Mouse (Mus musculus): Measurements from ENCODE around the gene Bri3. TPM values are rescaled to one million over a fixed set of nuclear protein-coding genes. Genes with fewer than 3 reads are reported as not detected.
"Not testable (repeated sequence)": the region's sequence is repeated elsewhere in the genome, so short reads cannot be mapped to it uniquely, and the experiment has no call there.

Gene Bri3
- total and polyA plus RNA-seq, 2 experiments from 2014 or later = 19.4 to 124 TPM

DNA sequence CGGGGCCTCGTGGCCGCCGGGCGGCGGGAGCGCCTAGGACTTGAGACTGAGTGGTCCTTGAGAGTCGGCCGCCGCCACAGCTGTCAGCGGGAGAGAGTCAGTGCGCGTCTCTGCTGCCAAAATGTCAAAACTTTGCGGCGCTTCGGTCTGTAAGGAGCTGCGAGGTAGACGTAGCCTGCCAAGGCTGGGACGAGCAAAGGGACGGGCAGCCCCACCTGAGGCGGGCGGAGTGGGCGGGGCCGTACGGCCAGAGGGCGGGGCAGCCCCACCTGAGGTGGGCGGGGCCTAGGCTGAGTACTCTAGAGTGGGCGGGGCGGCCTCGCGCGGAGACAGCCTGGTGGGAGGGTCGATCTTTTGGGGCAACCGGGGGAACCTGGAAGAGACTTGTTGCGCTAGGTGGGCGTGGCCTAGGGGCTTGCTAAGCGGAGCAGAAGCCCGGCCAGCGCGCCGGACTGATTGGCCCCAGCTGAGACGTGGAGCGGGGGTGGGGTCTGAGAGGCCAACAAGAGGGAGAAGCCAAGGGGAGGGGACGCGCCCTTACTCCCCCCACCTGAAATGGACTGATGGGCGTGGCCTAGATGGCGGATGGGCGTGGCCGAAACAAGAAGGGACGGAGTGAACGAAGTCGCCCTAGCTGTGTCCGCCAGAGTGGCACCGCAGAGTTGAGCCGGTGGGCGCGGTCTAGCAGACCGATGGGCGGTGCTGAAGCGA is 113.8 kb downstream of the Bri3 start, which contains the start of gene Baiap2l1:
Baiap2l1 (minus strand) TSS at position 232 of the 711 bp plus-strand sequence.
- no peak for TF ChIP-seq CTCF (IDR thresholded peaks at IDR 0.05)
- H3K27ac ChIP-seq (ENCODE audit: low read depth, low read length) = no peak within 1 kb of the TSS
- peaks cover 24% of the 10 kb centered on the region for H3K27me3 ChIP-seq (ENCODE audit: insufficient read depth, low read length)
- 1% methylated on average over 58 of the region's 60 CpGs for WGBS
- ATAC-seq (ENCODE audit: low FRiP score) (peak; percentile 73; the same call in 1 of the 2 replicates), DNase-seq (ENCODE audit: low spot score) (peak; percentile 61)
- peak within 1 kb of the TSS; percentile 42; the same call in 1 of the 2 replicates for H3K9ac ChIP-seq (replicated peaks; ENCODE audit: low read length, poor library complexity, severe bottlenecking)
- H3K36me3 ChIP-seq (ENCODE audit: insufficient read depth, low read length) = no peaks in the 10 kb centered on the region
- H3K9me3 ChIP-seq (ENCODE audit: low read length) = no peaks in the 10 kb centered on the region
- H3K4me2 ChIP-seq (ENCODE audit: low read depth, low read length, poor library complexity, severe bottlenecking) = peak within 1 kb of the TSS; percentile 100
- H3K4me1 ChIP-seq (ENCODE audit: insufficient read depth, low read length) = peaks cover 3% of the 10 kb centered on the region; the same call in 1 of the 2 replicates
- H3K4me3 ChIP-seq (ENCODE audit: low read depth, low read length) = peak within 1 kb of the TSS; percentile 53

DNA sequence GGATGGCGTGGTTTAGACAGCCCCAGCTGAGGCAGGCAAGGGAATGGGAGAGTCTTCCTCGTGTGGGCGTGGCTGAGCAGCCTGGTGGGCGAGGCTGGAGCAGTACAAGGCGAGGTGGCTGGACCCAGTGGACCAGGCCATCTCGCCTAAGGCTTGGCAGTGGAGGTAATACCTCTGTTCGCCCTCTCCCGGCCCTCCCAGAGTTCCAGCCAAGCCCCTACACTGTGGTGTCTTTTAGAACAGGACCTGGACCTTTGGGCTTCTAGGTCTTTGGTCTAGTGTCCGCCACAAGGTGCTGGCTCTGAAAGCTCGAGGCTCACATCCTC is 114.3 kb downstream of the Bri3 start:
- H3K4me1 ChIP-seq (ENCODE audit: insufficient read depth, low read length) = peaks cover 3% of the 10 kb centered on the region; the same call in 1 of the 2 replicates
- H3K9me3 ChIP-seq (ENCODE audit: low read length) = no peaks in the 10 kb centered on the region
- TF ChIP-seq CTCF (IDR thresholded peaks at IDR 0.05) = no peak
- peak overlapping the region; percentile 42; the same call in 1 of the 2 replicates for H3K9ac ChIP-seq (replicated peaks; ENCODE audit: low read length, poor library complexity, severe bottlenecking)
- WGBS = 8% methylated on average over 10 of the region's 10 CpGs
- peaks cover 24% of the 10 kb centered on the region for H3K27me3 ChIP-seq (ENCODE audit: insufficient read depth, low read length)
- H3K36me3 ChIP-seq (ENCODE audit: insufficient read depth, low read length) = no peaks in the 10 kb centered on the region
- ATAC-seq (ENCODE audit: low FRiP score) (no peak; the same call in 1 of the 2 replicates), DNase-seq (ENCODE audit: low spot score) (no peak)
- H3K27ac ChIP-seq (ENCODE audit: low read depth, low read length) = no peak overlapping the region
- peak overlapping the region; percentile 53 for H3K4me3 ChIP-seq (ENCODE audit: low read depth, low read length)
- H3K4me2 ChIP-seq (ENCODE audit: low read depth, low read length, poor library complexity, severe bottlenecking) = peak overlapping the region; percentile 100

DNA sequence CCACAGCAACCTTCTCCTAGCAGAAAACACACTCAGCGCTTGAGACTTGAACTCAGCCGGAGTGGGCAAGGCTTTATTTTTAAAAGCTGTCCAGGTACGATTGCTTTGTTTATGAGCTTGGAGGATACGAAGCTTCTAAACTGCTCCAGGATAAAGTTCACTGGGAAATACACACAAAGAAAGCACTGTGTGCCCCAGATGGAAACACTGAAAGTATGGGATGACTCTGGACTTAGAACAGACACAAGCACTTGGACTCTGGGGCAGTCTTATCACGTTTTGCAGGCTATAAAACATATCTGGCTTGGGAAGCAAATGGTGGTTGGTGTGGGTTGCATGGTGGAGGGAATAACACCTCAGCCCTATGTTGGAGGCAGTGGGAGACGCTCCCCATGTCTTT is 115.6 kb downstream of the Bri3 start:
- no peak for DNase-seq (ENCODE audit: low spot score)
- 83% methylated on average over 6 of the region's 6 CpGs for WGBS

DNA sequence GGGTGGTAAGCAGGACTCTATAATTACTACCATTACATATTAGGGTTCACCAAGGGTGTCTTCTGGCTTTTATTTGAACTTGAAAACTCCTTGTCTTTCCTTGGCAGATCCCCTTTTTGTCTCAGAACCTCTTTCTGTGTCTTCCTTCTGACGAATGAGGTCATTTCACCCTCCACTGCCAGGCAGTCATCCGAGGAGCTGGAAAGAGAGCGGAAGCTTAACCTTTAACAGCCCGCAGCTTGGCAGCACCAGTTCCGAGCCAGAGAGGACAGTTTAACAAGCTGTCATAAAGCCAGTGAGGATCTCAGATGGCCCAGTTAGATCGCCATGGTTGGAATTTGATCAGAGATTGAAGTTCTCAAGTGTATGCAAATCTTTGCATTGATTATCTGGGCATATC is 116.1 kb downstream of the Bri3 start:
- Histone ChIP-seq H3K27ac (ENCODE audit: low read depth, low read length) (no peak overlapping the region), H3K4me3 (ENCODE audit: low read depth, low read length) (no peak overlapping the region), H3K9ac (replicated peaks; ENCODE audit: low read length, poor library complexity, severe bottlenecking) (no peak overlapping the region), H3K4me2 (ENCODE audit: low read depth, low read length, poor library complexity, severe bottlenecking) (no peak overlapping the region), H3K36me3 (ENCODE audit: insufficient read depth, low read length) (no peaks in the 10 kb centered on the region), H3K27me3 (ENCODE audit: insufficient read depth, low read length) (peaks cover 24% of the 10 kb centered on the region), H3K4me1 (ENCODE audit: insufficient read depth, low read length) (peaks cover 3% of the 10 kb centered on the region; the same call in 1 of the 2 replicates), H3K9me3 (ENCODE audit: low read length) (no peaks in the 10 kb centered on the region)
- TF ChIP-seq CTCF (IDR thresholded peaks at IDR 0.05) = no peak
- 41% methylated on average over 6 of the region's 6 CpGs for WGBS
- no peak for DNase-seq (ENCODE audit: low spot score)
- ATAC-seq (ENCODE audit: low FRiP score) = no peak

More for the DNA sequence above, 115.6 kb downstream of the Bri3 start:
- Histone ChIP-seq H3K36me3 (ENCODE audit: insufficient read depth, low read length) (no peaks in the 10 kb centered on the region), H3K27me3 (ENCODE audit: insufficient read depth, low read length) (peaks cover 24% of the 10 kb centered on the region), H3K9me3 (ENCODE audit: low read length) (no peaks in the 10 kb centered on the region), H3K4me3 (ENCODE audit: low read depth, low read length) (no peak overlapping the region), H3K9ac (replicated peaks; ENCODE audit: low read length, poor library complexity, severe bottlenecking) (no peak overlapping the region), H3K4me2 (ENCODE audit: low read depth, low read length, poor library complexity, severe bottlenecking) (no peak overlapping the region), H3K27ac (ENCODE audit: low read depth, low read length) (no peak overlapping the region), H3K4me1 (ENCODE audit: insufficient read depth, low read length) (peaks cover 3% of the 10 kb centered on the region; the same call in 1 of the 2 replicates)
- ATAC-seq (ENCODE audit: low FRiP score) = no peak
- no peak for TF ChIP-seq CTCF (IDR thresholded peaks at IDR 0.05)

DNA sequence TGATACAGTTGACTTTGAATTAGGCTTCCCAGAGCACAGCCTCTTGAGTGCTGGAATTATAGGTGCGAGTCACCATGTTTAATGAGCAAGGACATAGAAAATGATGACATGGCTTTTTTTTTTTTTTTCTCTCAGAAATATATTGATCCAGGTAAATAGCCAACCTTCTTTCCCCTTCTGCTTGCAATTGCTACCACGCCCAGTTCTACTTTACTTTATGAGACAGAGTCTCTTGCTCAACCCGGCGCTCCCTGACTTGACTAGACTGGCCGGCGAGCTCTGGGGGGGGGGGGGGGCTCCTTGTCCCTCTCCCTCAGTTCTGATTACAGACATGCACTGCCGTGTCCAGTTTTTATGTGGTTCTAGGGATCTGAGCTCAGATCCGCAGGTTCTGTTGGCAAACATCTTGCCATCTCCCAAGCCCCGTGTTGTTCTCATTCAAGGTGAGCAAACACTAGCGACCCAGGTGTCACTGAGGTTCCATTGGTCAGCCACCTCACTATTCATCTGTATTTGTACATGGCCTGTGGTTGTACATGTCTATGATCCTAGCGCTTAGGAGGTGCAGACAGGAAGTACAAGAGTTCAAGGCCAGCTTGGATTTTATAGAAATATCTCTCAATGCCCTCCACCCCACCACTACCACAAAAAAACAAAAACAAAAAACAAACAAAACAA is 120.6 kb downstream of the Bri3 start:
- TF ChIP-seq CTCF (IDR thresholded peaks at IDR 0.05) = no peak
- ATAC-seq (ENCODE audit: low FRiP score) = no peak
- WGBS = 92% methylated on average over 11 of the region's 11 CpGs

DNA sequence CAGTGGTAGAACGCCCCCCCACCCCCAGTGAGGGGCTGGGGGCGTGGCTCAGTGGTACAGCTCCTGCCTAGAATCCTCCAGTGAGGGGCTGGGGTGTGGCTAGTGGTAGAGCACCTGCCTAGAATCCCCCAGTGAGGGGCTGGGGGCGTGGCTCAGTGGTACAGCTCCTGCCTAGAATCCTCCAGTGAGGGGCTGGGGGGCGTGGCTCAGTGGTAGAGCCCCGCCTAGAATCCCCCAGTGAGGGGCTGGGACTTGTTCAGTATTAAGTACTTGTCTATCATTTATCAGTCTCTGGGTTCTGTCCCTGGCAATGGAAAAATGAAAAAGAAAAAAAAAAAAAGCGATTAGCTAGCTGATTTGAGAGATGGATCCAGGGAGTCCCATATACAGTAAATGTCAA is 122.3 kb downstream of the Bri3 start:
- WGBS = 69% methylated on average over 6 of the region's 6 CpGs
- not testable (repeated sequence) for H3K4me2 ChIP-seq (ENCODE audit: low read depth, low read length, poor library complexity, severe bottlenecking)

More for the DNA sequence above, 120.6 kb downstream of the Bri3 start:
- Histone ChIP-seq H3K4me2 (ENCODE audit: low read depth, low read length, poor library complexity, severe bottlenecking) (no peak overlapping the region), H3K36me3 (ENCODE audit: insufficient read depth, low read length) (no peaks in the 10 kb centered on the region), H3K27me3 (ENCODE audit: insufficient read depth, low read length) (peaks cover 2% of the 10 kb centered on the region; the same call in 1 of the 2 replicates), H3K4me3 (ENCODE audit: low read depth, low read length) (no peak overlapping the region), H3K9ac (replicated peaks; ENCODE audit: low read length, poor library complexity, severe bottlenecking) (no peak overlapping the region), H3K9me3 (ENCODE audit: low read length) (no peaks in the 10 kb centered on the region), H3K27ac (ENCODE audit: low read depth, low read length) (no peak overlapping the region), H3K4me1 (ENCODE audit: insufficient read depth, low read length) (no peaks in the 10 kb centered on the region)
- DNase-seq (ENCODE audit: low spot score) = no peak

More for the DNA sequence above, 122.3 kb downstream of the Bri3 start:
- H3K4me1 ChIP-seq (ENCODE audit: insufficient read depth, low read length); H3K9ac ChIP-seq (replicated peaks; ENCODE audit: low read length, poor library complexity, severe bottlenecking); H3K27ac ChIP-seq (ENCODE audit: low read depth, low read length); ATAC-seq (ENCODE audit: low FRiP score); DNase-seq (ENCODE audit: low spot score); H3K4me3 ChIP-seq (ENCODE audit: low read depth, low read length); H3K27me3 ChIP-seq (ENCODE audit: insufficient read depth, low read length); H3K36me3 ChIP-seq (ENCODE audit: insufficient read depth, low read length); H3K9me3 ChIP-seq (ENCODE audit: low read length): not testable (repeated sequence)

All from midbrain, postnatal 0 days (tissue).